Mouse (Mus musculus): Measurements from ENCODE around the gene Dip2a.

Gene Dip2a

DNA sequence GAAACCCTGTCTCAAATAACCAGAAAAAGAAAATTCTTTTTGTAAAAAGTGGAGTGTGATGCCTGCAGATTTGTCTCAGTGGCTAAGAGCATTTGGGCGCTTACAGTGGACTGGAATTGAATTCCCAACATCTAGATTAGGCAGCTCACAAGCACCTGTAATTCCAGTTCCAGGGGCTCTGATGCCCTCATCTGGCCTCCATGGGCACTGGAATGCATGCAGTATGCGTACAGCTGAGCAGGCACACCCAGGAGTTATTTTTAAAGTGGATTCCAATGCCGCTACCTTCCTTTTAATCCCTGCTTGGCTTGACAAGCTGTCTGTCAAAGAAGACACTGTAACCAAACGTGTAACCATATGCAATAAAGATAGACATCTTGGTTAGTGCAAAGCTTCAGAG lies 105.7 kb downstream of the Dip2a start:
- DNase-seq, result no peak

DNA sequence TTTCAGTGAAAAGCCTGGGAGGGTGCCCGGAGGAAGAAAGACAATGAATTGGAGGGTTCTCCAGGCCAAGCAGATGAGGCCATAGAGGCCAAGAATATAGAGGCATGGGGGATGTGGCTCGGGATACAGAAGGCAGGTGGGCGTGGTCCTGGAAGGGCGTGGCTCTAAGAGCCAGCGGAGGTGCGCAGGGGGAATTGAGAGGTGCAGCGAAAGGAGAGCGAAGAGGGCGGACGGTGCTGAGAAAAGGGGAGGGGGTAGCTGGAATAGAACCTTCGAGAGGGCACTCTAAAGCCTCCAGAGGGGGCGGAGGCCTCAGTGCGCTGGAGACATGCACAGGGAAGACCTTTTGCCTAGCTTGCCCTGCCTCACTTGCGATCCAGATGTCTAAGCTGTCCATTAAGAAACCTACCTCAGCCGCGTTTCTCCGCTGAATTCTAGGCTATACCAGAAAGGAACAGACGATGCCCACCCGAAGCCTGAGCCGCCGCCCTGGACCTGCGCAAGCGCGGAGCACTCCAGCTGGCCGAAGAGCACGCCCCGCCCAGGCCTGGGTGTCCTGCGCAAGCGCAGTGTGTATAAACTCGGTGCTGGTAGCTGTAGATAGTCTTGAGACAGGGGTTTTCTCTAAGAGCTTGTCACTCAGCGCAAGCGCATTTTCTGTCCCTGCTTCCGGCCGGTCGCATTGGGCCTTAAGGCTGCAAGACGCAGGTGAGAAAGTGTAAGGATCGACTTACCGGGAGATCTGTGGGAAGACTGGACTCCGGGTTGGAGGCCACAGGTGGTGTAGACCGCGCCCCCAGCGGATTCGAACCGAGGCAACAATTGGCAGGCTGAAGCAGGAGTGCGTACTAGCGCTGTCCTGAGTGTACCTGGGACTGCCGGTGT lies 107.5 kb downstream of the Dip2a start, which contains the start of gene Prmt2:
TSS of gene Prmt2 (minus strand) at position 525 of the 885 bp plus-strand sequence.
- DNase-seq, result peak; percentile 88 to 90

DNA sequence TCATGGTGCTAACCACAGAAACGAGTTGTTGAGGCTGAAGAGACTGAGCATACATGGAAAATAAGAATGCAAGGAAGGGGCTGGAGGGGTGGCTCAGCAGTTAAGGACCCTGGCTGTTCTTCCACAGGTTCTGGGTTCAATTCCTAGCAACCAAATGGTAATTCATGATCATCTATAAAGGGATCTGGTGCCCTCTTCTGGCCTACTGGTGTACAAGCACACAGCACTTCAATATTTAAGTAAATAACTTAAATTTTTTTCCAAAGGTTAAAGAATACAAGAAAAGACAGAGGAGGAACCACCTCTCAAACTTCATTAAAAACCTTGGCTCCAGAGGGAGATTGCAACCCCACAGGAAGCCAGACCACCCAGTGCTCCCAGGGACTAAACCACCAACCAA lies 115.5 kb downstream of the Dip2a start:
- no peak for DNase-seq

DNA sequence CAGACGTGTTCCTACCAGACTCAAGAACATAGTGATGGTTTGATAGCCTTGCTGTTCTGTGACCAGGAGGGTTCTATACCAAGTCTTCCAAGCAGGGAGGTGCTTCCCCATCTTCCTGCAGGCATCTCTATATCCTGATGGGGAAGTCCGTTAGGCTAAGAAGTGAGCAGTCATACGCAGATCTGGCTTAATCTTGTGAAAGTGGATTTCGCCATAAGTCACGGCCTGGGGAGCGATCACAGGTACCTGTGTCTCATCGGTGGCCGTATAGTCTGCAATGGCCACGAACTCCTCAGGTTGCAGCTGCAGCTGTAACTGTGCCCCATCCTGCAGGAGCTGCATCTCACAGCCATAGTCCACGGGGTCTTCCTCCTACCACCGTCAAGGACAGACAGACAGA lies 119.1 kb downstream of the Dip2a start:
- no peak for DNase-seq

DNA sequence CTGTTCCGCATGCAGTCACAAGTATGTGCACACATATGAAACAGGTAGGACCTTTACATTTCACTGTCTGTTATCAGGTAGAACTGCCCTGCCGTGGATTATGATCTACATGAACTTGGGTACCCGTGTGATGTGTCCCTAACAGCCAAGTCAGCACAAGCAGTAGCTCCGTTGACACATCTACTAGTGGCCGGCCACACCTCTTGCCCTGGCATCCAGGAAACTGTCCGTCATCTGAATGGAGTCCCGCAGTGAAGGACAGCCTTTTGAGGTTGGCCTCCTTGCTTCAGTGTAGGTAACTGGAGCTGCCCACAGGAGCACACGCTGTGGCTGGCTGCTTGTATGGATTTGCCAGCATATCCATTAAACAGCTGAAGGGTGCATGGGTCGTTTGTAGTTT lies 126.9 kb downstream of the Dip2a start:
- no peak for DNase-seq

DNA sequence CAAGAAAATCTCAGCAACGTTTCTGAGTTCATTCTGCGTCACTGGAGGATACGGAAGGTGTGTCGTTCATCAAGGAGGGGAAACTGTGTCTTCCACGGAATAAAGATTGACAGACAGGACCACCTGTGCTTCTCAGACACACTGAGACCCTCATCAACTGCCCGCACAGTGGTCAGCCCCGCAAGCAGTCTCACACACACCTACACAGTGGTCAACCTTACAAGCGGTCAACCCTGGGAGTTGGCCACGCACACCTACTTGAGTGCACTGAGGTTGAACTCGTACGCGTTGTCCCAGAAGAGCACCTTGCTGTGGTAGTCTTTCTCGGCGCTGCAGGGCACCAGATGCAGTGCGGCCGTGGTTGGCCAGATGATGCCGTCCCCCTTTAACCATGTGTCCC lies 128.0 kb downstream of the Dip2a start:
- DNase-seq, result no peak

DNA sequence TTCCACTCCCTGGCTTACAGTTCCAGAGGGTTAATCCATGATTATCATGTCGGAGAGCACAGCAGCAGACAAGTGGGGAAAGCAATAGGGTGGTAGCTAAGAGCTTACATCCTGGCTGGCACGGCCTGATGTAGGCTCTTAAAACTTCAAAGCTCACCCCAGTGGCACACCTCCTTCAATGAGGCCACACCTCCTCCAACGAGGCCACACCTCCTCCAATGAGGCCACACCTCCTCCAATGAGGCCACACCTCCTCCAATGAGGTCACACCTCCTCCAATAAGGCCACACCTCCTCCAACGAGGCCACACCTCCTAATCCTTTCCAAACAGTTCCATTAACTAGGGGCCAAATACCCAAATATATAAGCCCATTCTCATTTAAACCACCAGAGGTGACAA lies 130.9 kb downstream of the Dip2a start:
- DNase-seq, result no peak

DNA sequence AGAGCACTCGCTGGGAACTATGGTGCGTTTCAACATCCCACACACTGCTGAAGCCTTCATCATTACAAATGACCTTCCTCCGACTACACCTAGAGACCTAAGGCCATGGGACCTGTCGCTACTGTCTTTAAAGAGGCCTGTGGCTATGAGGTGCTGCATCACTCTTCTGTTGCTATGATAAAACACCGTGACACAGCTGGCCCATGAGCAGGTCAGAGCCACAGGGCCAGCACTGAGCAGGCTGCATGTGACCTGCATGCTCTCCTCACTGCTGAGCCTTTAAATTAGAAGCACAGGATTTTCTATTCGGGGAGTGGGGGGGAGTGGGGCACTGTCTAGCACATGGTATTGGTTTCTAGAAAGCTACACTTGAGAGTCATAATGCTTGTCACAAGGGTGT lies 133.0 kb downstream of the Dip2a start:
- no peak for DNase-seq

DNA sequence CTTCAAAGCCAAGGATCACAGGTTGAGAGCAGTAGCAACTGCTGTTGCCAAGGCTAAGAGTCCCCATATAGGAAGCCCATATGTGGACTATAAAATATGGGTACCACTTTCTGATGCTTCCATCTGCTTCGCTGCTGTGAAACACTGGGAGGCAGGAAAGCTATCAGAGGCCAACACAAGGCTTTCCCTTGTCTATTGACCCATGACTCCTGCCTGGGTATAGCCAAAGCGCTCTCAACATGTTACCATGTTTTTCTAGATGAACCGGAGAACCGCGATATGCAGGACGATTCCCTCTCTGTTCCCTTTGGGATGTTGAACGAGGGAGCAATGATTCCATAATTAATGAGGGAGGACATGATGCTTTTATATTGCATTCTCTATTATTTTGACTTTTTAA lies 134.3 kb downstream of the Dip2a start:
- DNase-seq, result no peak

Data from thymus, postnatal 36 days (tissue).